Mouse (Mus musculus) lung, embryonic 16.5 days (tissue): Measurements from ENCODE around the gene Xpa. TPM values are rescaled to one million over a fixed set of nuclear protein-coding genes. Genes with fewer than 3 reads are reported as not detected.
"Not testable (repeated sequence)": the region's sequence is repeated elsewhere in the genome, so short reads cannot be mapped to it uniquely, and the experiment has no call there.

Source experiments
- ATAC-seq: fragments of 200-750 bp; cut with Nextera tagmentation; 2 replicates; pipeline ENCODE4 v1.8.0; 2017; ENCODE audit warnings: low read depth, mild to moderate bottlenecking, moderate library complexity
- H3K27ac ChIP-seq: fragments of 300-500 bp; sonication (generic); 2 replicates; pipeline ENCODE4 v1.5.1; 2014; ENCODE audit warnings: mild to moderate bottlenecking, control low read depth, low read length
- H3K27me3 ChIP-seq: fragments of 300-500 bp; sonication (generic); 2 replicates; pipeline ENCODE4 v1.6.1; 2014; ENCODE audit warnings: low read depth, low read length, mixed read lengths; ENCODE audit not compliant: control insufficient read depth, insufficient read depth
- H3K36me3 ChIP-seq: fragments of 300-500 bp; sonication (generic); 2 replicates; pipeline ENCODE4 v1.6.1; 2014; ENCODE audit warnings: low read length; ENCODE audit not compliant: control insufficient read depth, insufficient read depth
- H3K4me1 ChIP-seq: fragments of 300-500 bp; sonication (generic); replicated peaks from 2 replicates; pipeline ENCODE4 v1.6.1; 2014; ENCODE audit warnings: low read length, mixed read lengths; ENCODE audit not compliant: control insufficient read depth, insufficient read depth
- H3K4me2 ChIP-seq: fragments of 300-500 bp; sonication (generic); 2 replicates; pipeline ENCODE4 v1.6.1; 2014; ENCODE audit warnings: low read depth, low read length, control low read depth
- H3K4me3 ChIP-seq: fragments of 300-500 bp; sonication (generic); 2 replicates; pipeline ENCODE4 v1.5.1; 2014; ENCODE audit warnings: mild to moderate bottlenecking, low read length, control low read depth
- H3K9ac ChIP-seq: fragments of 300-500 bp; sonication (generic); 2 replicates; pipeline ENCODE4 v1.6.1; 2014; ENCODE audit warnings: low read length, control low read depth
- H3K9me3 ChIP-seq: fragments of 300-500 bp; sonication (generic); 2 replicates; pipeline ENCODE4 v1.6.1; 2016; ENCODE audit warnings: low read length; ENCODE audit not compliant: control insufficient read depth
- WGBS: fragments of 180-500 bp; shearing (Covaris S2); extraction: QIAGEN DNeasy Blood & Tissue Kit; methylation state at CpG from one replicate; pipeline ENCODE4 v1.1.7; 2014; 5-methylcytosine and 5-hydroxymethylcytosine counted together
- polyA plus RNA-seq: library from polyadenylated mRNA; unstranded; fragments of >200 nt; fragmentation: Nextera tagmentation; extraction: Ambion mirVana; gene quantifications from 2 replicates; pipeline ENCODE4 v1.2.1, GENCODE M21; 2015

Gene Xpa
- polyA plus RNA-seq, 1 experiment from 2014 or later: 16.5 TPM

GRCm38 (mm10) chr4:46196513-46196912 is 402 bp upstream of the Xpa start:
- no peak overlapping the region for H3K27ac ChIP-seq
- H3K4me2 ChIP-seq: peak overlapping the region; percentile 74
- no peaks in the 10 kb centered on the region for H3K9me3 ChIP-seq
- ATAC-seq: peak; percentile 6
- H3K27me3 ChIP-seq: peaks cover 12% of the 10 kb centered on the region
- peak overlapping the region; percentile 90 for H3K9ac ChIP-seq
- 38% methylated on average over 6 of the region's 6 CpGs for WGBS
- peak overlapping the region; percentile 82 for H3K4me3 ChIP-seq
- no peaks in the 10 kb centered on the region for H3K36me3 ChIP-seq
- peaks cover 8% of the 10 kb centered on the region for H3K4me1 ChIP-seq

GRCm38 (mm10) chr4:46192011-46192410 is 4.1 kb downstream of the Xpa start:
- H3K9ac ChIP-seq, H3K9me3 ChIP-seq, H3K4me1 ChIP-seq, H3K27ac ChIP-seq, ATAC-seq, H3K4me3 ChIP-seq, H3K27me3 ChIP-seq, H3K4me2 ChIP-seq: not testable (repeated sequence)
- H3K36me3 ChIP-seq: peaks cover 12% of the 10 kb centered on the region

GRCm38 (mm10) chr4:46186466-46186865 is 9.6 kb downstream of the Xpa start:
- Histone ChIP-seq H3K9ac (no peak overlapping the region), H3K27ac (no peak overlapping the region), H3K27me3 (no peaks in the 10 kb centered on the region), H3K4me1 (no peaks in the 10 kb centered on the region), H3K4me3 (no peak overlapping the region), H3K9me3 (no peaks in the 10 kb centered on the region), H3K4me2 (no peak overlapping the region), H3K36me3 (peaks cover 36% of the 10 kb centered on the region)
- 69% methylated on average over 3 of the region's 3 CpGs for WGBS
- no peak for ATAC-seq

- H3K9ac ChIP-seq: no peak overlapping the region
- H3K27ac ChIP-seq: no peak overlapping the region
- no peak overlapping the region for H3K4me3 ChIP-seq
- no peak overlapping the region for H3K4me2 ChIP-seq
- 74% methylated on average over 9 of the region's 9 CpGs for WGBS
- H3K4me1 ChIP-seq: no peaks in the 10 kb centered on the region
- peaks cover 39% of the 10 kb centered on the region for H3K36me3 ChIP-seq
- H3K27me3 ChIP-seq: no peaks in the 10 kb centered on the region
- no peaks in the 10 kb centered on the region for H3K9me3 ChIP-seq
- no peak for ATAC-seq
These were observed 10.2 kb downstream of the Xpa start for GRCm38 (mm10) chr4:46185890-46186289.

GRCm38 (mm10) chr4:46185423-46185822 is 10.7 kb downstream of the Xpa start:
- Histone ChIP-seq H3K9me3 (no peaks in the 10 kb centered on the region), H3K27me3 (no peaks in the 10 kb centered on the region), H3K27ac (no peak overlapping the region), H3K4me2 (no peak overlapping the region), H3K9ac (no peak overlapping the region), H3K4me1 (no peaks in the 10 kb centered on the region), H3K4me3 (no peak overlapping the region), H3K36me3 (peaks cover 37% of the 10 kb centered on the region)
- peak; percentile 59; the same call in 1 of the 2 replicates for ATAC-seq
- WGBS: 44% methylated on average over 8 of the region's 8 CpGs

- ATAC-seq: no peak
- H3K4me2 ChIP-seq: no peak overlapping the region
- peaks cover 28% of the 10 kb centered on the region for H3K36me3 ChIP-seq
- H3K9me3 ChIP-seq: no peaks in the 10 kb centered on the region
- H3K27me3 ChIP-seq: no peaks in the 10 kb centered on the region
- no peak overlapping the region for H3K9ac ChIP-seq
- 81% methylated on average over 7 of the region's 7 CpGs for WGBS
- H3K4me1 ChIP-seq: no peaks in the 10 kb centered on the region
- no peak overlapping the region for H3K4me3 ChIP-seq
- H3K27ac ChIP-seq: no peak overlapping the region
These were observed 13.9 kb downstream of the Xpa start for GRCm38 (mm10) chr4:46182181-46182580.

- Histone ChIP-seq H3K9me3 (no peaks in the 10 kb centered on the region), H3K4me3 (no peak overlapping the region), H3K36me3 (peaks cover 28% of the 10 kb centered on the region), H3K27ac (no peak overlapping the region), H3K4me2 (no peak overlapping the region), H3K27me3 (no peaks in the 10 kb centered on the region), H3K4me1 (no peaks in the 10 kb centered on the region), H3K9ac (no peak overlapping the region)
- 69% methylated on average over 6 of the region's 6 CpGs for WGBS
- ATAC-seq: no peak
These were observed 14.9 kb downstream of the Xpa start for GRCm38 (mm10) chr4:46181168-46181567.

GRCm38 (mm10) chr4:46177496-46177895 is 18.6 kb downstream of the Xpa start:
- no peak for ATAC-seq
- H3K9ac ChIP-seq: no peak overlapping the region
- H3K27ac ChIP-seq: no peak overlapping the region
- no peaks in the 10 kb centered on the region for H3K4me1 ChIP-seq
- 86% methylated on average over 7 of the region's 7 CpGs for WGBS
- no peak overlapping the region for H3K4me2 ChIP-seq
- no peak overlapping the region for H3K4me3 ChIP-seq
- no peaks in the 10 kb centered on the region for H3K9me3 ChIP-seq
- peaks cover 36% of the 10 kb centered on the region for H3K36me3 ChIP-seq
- H3K27me3 ChIP-seq: no peaks in the 10 kb centered on the region

- no peaks in the 10 kb centered on the region for H3K4me1 ChIP-seq
- no peaks in the 10 kb centered on the region for H3K9me3 ChIP-seq
- no peak overlapping the region for H3K27ac ChIP-seq
- H3K4me2 ChIP-seq: no peak overlapping the region
- no peaks in the 10 kb centered on the region for H3K27me3 ChIP-seq
- peaks cover 34% of the 10 kb centered on the region for H3K36me3 ChIP-seq
- H3K4me3 ChIP-seq: no peak overlapping the region
- H3K9ac ChIP-seq: no peak overlapping the region
- ATAC-seq: no peak
- 83% methylated on average over 5 of the region's 5 CpGs for WGBS
These were observed 19.1 kb downstream of the Xpa start for GRCm38 (mm10) chr4:46177018-46177417.

GRCm38 (mm10) chr4:46176313-46176712 is 19.8 kb downstream of the Xpa start:
- H3K27me3 ChIP-seq: no peaks in the 10 kb centered on the region
- no peak overlapping the region for H3K4me2 ChIP-seq
- H3K27ac ChIP-seq: no peak overlapping the region
- H3K4me1 ChIP-seq: no peaks in the 10 kb centered on the region
- no peak for ATAC-seq
- H3K9me3 ChIP-seq: no peaks in the 10 kb centered on the region
- H3K36me3 ChIP-seq: peaks cover 34% of the 10 kb centered on the region
- H3K9ac ChIP-seq: no peak overlapping the region
- 71% methylated on average over 4 of the region's 4 CpGs for WGBS
- no peak overlapping the region for H3K4me3 ChIP-seq
